Mouse (Mus musculus) ES-Bruce4 (cell line): ENCODE measurements around the gene Nr2f6. TPM values are rescaled to one million over a fixed set of nuclear protein-coding genes. Genes with fewer than 3 reads are reported as not detected.

Experiments
- H3K27ac ChIP-seq: 2 replicates; pipeline ENCODE4 v1.5.1; 2012; ENCODE audit warnings: low read length, inconsistent platforms; ENCODE audit not compliant: insufficient read depth
- H3K27me3 ChIP-seq: 2 replicates; pipeline ENCODE4 v1.6.1; 2012; ENCODE audit warnings: mild to moderate bottlenecking, low read length, inconsistent platforms; ENCODE audit not compliant: control insufficient read depth, poor library complexity, insufficient read depth, severe bottlenecking
- H3K36me3 ChIP-seq: 2 replicates; pipeline ENCODE4 v1.6.1; 2012; ENCODE audit warnings: inconsistent platforms, mild to moderate bottlenecking, low read length, moderate library complexity; ENCODE audit not compliant: control insufficient read depth, poor library complexity, insufficient read depth, severe bottlenecking
- H3K4me1 ChIP-seq: one replicate; pipeline ENCODE4 v1.8.1; 2011; ENCODE audit warnings: low read length; ENCODE audit not compliant: control insufficient read depth, insufficient read depth
- H3K4me3 ChIP-seq: 2 replicates; pipeline ENCODE4 v1.5.1; 2011; ENCODE audit warnings: low read depth, mild to moderate bottlenecking, low read length
- H3K9ac ChIP-seq: 2 replicates; pipeline ENCODE4 v1.6.1; 2012; ENCODE audit warnings: low read depth, mild to moderate bottlenecking, inconsistent platforms; ENCODE audit not compliant: poor library complexity, severe bottlenecking
- H3K9me3 ChIP-seq: replicated peaks from 2 replicates; pipeline ENCODE4 v1.6.1; 2012; ENCODE audit warnings: mild to moderate bottlenecking, low read length, inconsistent platforms; ENCODE audit not compliant: control insufficient read depth, poor library complexity, insufficient read depth, severe bottlenecking
- CTCF ChIP-seq: IDR thresholded peaks from one replicate; pipeline ENCODE4 v1.8.1; 2011; ENCODE audit warnings: low read depth, low read length
- EP300 ChIP-seq: IDR thresholded peaks from 2 replicates; pipeline ENCODE4 v1.6.1; 2011; ENCODE audit warnings: low read depth, low read length; ENCODE audit not compliant: insufficient read depth
- POLR2A ChIP-seq: IDR thresholded peaks from one replicate; pipeline ENCODE4 v1.8.1; 2011; ENCODE audit warnings: low read length; ENCODE audit not compliant: insufficient read depth
- polyA plus RNA-seq: library from polyadenylated mRNA; stranded (reverse); fragments of >200 nt; gene quantifications from 2 replicates; pipeline ENCODE4 v1.2.4, GENCODE M21; 2011; ENCODE audit warnings: low read depth; ENCODE audit not compliant: missing spikeins, insufficient read depth, insufficient read length

Nr2f6 gene
- polyA plus RNA-seq, 1 experiment, result 23.0 TPM

- Histone ChIP-seq H3K9ac (no peak overlapping the region), H3K27me3 (no peaks in the 10 kb centered on the region), H3K36me3 (peaks cover 17% of the 10 kb centered on the region), H3K4me3 (no peak overlapping the region), H3K4me1 (peaks cover 7% of the 10 kb centered on the region), H3K27ac (peak overlapping the region; percentile 8; the same call in 1 of the 2 replicates), H3K9me3 (no peaks in the 10 kb centered on the region)
- TF ChIP-seq CTCF, result no peak
- no peak for TF ChIP-seq EP300
- TF ChIP-seq POLR2A, result no peak
Measured at GRCm38 (mm10) chr8:71402446-71402964, 20.7 kb upstream of the Nr2f6 start.

DNA sequence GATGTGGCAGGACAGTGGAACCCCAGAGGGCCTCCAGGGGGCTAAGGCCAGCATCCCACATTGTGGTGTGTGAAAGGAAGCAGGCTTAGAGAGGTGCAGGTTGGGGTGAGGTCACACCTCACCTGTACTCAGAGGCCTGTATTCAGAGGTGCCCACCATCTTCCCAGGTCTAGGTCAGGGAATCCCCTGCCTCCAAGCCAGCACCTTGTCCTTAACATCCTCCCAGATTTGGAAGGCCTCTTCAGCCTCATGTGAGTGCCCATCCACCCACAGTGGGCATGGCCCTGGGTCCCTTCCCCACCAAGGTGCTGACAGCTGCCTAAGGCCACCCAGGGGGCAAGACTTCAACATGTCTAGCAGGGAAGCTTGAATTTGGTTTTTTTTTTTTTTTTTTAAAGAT, 19.7 kb upstream of the Nr2f6 start:
- no peak overlapping the region for H3K27ac ChIP-seq
- no peak for TF ChIP-seq EP300
- TF ChIP-seq CTCF, result no peak
- no peak for TF ChIP-seq POLR2A

DNA sequence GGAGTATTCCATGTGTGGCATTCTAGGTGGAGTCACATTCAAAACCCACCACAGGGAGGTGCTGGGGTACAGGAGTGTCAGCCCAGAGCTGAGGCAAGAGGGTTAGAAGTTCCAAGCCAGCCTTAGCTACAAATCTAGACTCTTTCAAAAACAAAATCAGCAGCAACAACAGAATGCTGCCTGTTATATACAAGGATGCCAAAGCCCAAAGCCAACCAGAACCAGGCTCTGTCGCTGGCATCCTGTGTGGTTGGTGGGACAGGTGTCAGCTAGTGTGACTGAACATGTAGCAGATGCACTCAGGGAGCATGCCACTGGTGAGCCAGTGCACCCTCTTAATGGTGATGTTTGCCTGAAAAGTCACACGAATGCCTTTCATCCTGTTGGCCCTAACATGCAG, 19.1 kb upstream of the Nr2f6 start:
- H3K36me3 ChIP-seq, result peaks cover 12% of the 10 kb centered on the region
- no peak overlapping the region for H3K4me3 ChIP-seq
- H3K27ac ChIP-seq, result no peak overlapping the region
- H3K9ac ChIP-seq, result no peak overlapping the region
- H3K27me3 ChIP-seq, result no peaks in the 10 kb centered on the region
- H3K4me1 ChIP-seq, result peaks cover 7% of the 10 kb centered on the region
- H3K9me3 ChIP-seq, result no peaks in the 10 kb centered on the region
- no peak for TF ChIP-seq CTCF
- no peak for TF ChIP-seq EP300
- no peak for TF ChIP-seq POLR2A

More for the DNA sequence above, 19.7 kb upstream of the Nr2f6 start:
- no peak overlapping the region for H3K4me3 ChIP-seq
- no peaks in the 10 kb centered on the region for H3K27me3 ChIP-seq
- peaks cover 12% of the 10 kb centered on the region for H3K36me3 ChIP-seq
- H3K4me1 ChIP-seq, result peaks cover 7% of the 10 kb centered on the region
- no peak overlapping the region for H3K9ac ChIP-seq
- no peaks in the 10 kb centered on the region for H3K9me3 ChIP-seq

GRCm38 (mm10) chr8:71397701-71398100, 15.9 kb upstream of the Nr2f6 start:
- H3K27ac ChIP-seq, result no peak overlapping the region
- TF ChIP-seq POLR2A, result no peak
- TF ChIP-seq EP300, result no peak
- no peak for TF ChIP-seq CTCF

GRCm38 (mm10) chr8:71396639-71397305, 15.0 kb upstream of the Nr2f6 start, which contains the start of gene Babam1:
Babam1 (plus strand) TSS chr8:71396861.
- Histone ChIP-seq H3K4me1 (no peaks in the 10 kb centered on the region), H3K27me3 (no peaks in the 10 kb centered on the region), H3K27ac (peak within 1 kb of the TSS; percentile 21; the same call in 1 of the 2 replicates), H3K4me3 (peak within 1 kb of the TSS; percentile 90), H3K9ac (peak within 1 kb of the TSS; percentile 89), H3K36me3 (peaks cover 12% of the 10 kb centered on the region), H3K9me3 (no peaks in the 10 kb centered on the region)
- TF ChIP-seq POLR2A, result no peak
- no peak for TF ChIP-seq EP300
- no peak for TF ChIP-seq CTCF

More at GRCm38 (mm10) chr8:71397701-71398100, 15.9 kb upstream of the Nr2f6 start:
- Histone ChIP-seq H3K4me1 (no peaks in the 10 kb centered on the region), H3K9me3 (no peaks in the 10 kb centered on the region), H3K9ac (peak overlapping the region; percentile 89), H3K36me3 (peaks cover 12% of the 10 kb centered on the region), H3K27me3 (no peaks in the 10 kb centered on the region), H3K4me3 (peak overlapping the region; percentile 90)

DNA sequence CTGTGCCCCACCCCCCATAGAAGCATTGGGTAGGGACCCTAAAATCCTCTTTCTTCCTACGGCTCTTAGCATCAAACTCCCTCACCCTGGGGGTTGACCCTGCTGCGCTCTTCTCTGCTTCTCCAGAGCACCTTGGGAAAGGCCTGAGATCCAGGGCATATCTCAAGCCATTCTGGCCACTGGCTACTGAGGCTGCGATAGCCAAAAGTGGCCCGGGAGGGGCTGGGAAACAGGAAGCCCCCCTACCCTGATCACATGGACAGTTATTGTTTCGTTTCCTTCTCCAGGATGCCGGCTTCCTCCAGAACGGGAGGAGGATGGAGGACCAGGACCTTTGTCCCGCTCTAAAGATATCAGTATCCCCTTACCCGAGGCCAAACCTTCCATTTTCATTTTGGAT, 13.9 kb upstream of the Nr2f6 start, which contains the start of gene Ushbp1:
Gene Ushbp1 (minus strand): TSS at position 174 of the 400 bp plus-strand sequence.
- peak within 1 kb of the TSS; percentile 89; the same call in 1 of the 2 replicates for H3K9ac ChIP-seq
- H3K9me3 ChIP-seq, result no peaks in the 10 kb centered on the region
- peak within 1 kb of the TSS; percentile 21; the same call in 1 of the 2 replicates for H3K27ac ChIP-seq
- peaks cover 12% of the 10 kb centered on the region for H3K36me3 ChIP-seq
- TF ChIP-seq EP300 (no peak), POLR2A (no peak), CTCF (no peak)
- H3K4me1 ChIP-seq, result no peaks in the 10 kb centered on the region
- H3K4me3 ChIP-seq, result peak within 1 kb of the TSS; percentile 51
- H3K27me3 ChIP-seq, result no peaks in the 10 kb centered on the region
